Mouse (Mus musculus) 416B (cell line): ENCODE measurements at regions not wholly inside any gene's neighbourhood (a gene's known extent, or its start where the extent isn't known, plus 50 kb on each side); places are given as distances from the start of the nearest gene placed in this dataset.

Experiments
- DNase-seq: peaks from one replicate; pipeline ENCODE4 v3.0.0; 2011; ENCODE audit warnings: low read depth

- no peak for DNase-seq
Observed at GRCm38 (mm10) chr14:81193689-81194088, 1209.8 kb downstream of the Olfm4 start.

GRCm38 (mm10) chr14:81195657-81196353, 1211.9 kb downstream of the Olfm4 start:
- DNase-seq = peak; percentile 8
